Mouse (Mus musculus) spleen, adult 2 months (tissue): ENCODE measurements at regions not wholly inside any gene's neighbourhood (a gene's known extent, or its start where the extent isn't known, plus 50 kb on each side); places are given as distances from the start of the nearest gene placed in this dataset.
A peak's percentile ranks its signal among the peaks of the same experiment; 100 is the strongest.

Experiments
- DNase-seq, 2 experiments: peaks; one replicate each; pipeline versions ENCODE4 v3.0.0 to v3.0.0-alpha.2; 2012 to 2021; ENCODE audit warnings: low spot score in 2 of 2, low read depth in 1 of 2
- H3K27ac ChIP-seq: fragments of 200-500 bp; 2 replicates; pipeline ENCODE4 v1.5.1; 2012; ENCODE audit warnings: low read length, inconsistent platforms; ENCODE audit not compliant: insufficient read depth
- H3K27me3 ChIP-seq: fragments of 200-500 bp; 2 replicates; pipeline ENCODE4 v1.6.1; 2012; ENCODE audit warnings: mild to moderate bottlenecking, moderate library complexity, low read length, inconsistent platforms; ENCODE audit not compliant: control insufficient read depth, insufficient read depth
- H3K36me3 ChIP-seq: fragments of 200-500 bp; 2 replicates; pipeline ENCODE4 v1.6.1; 2012; ENCODE audit warnings: mild to moderate bottlenecking, low read length, inconsistent platforms; ENCODE audit not compliant: control insufficient read depth, insufficient read depth
- H3K4me1 ChIP-seq: fragments of 200-500 bp; 2 replicates; pipeline ENCODE4 v1.6.1; 2011; ENCODE audit warnings: inconsistent platforms; ENCODE audit not compliant: control insufficient read depth, insufficient read depth, insufficient read length
- H3K4me3 ChIP-seq: fragments of 200-500 bp; 2 replicates; pipeline ENCODE4 v1.5.1; 2011; ENCODE audit warnings: mild to moderate bottlenecking, inconsistent platforms; ENCODE audit not compliant: insufficient read depth, insufficient read length; ENCODE audit errors: extremely low read depth
- CTCF ChIP-seq: fragments of 200-500 bp; IDR thresholded peaks from 2 replicates; pipeline ENCODE4 v1.5.1; 2011; ENCODE audit warnings: mild to moderate bottlenecking, inconsistent platforms; ENCODE audit not compliant: insufficient read depth, insufficient read length, insufficient replicate concordance; ENCODE audit errors: extremely low read depth
- POLR2A ChIP-seq: fragments of 200-500 bp; IDR thresholded peaks from 2 replicates; pipeline ENCODE4 v1.6.1; 2011; ENCODE audit warnings: low read depth, low read length, inconsistent platforms
- WGBS: fragments of 180-500 bp; shearing (Covaris S2); methylation state at CpG from one replicate; pipeline ENCODE4 v1.1.7; 2018; 5-methylcytosine and 5-hydroxymethylcytosine counted together

DNA sequence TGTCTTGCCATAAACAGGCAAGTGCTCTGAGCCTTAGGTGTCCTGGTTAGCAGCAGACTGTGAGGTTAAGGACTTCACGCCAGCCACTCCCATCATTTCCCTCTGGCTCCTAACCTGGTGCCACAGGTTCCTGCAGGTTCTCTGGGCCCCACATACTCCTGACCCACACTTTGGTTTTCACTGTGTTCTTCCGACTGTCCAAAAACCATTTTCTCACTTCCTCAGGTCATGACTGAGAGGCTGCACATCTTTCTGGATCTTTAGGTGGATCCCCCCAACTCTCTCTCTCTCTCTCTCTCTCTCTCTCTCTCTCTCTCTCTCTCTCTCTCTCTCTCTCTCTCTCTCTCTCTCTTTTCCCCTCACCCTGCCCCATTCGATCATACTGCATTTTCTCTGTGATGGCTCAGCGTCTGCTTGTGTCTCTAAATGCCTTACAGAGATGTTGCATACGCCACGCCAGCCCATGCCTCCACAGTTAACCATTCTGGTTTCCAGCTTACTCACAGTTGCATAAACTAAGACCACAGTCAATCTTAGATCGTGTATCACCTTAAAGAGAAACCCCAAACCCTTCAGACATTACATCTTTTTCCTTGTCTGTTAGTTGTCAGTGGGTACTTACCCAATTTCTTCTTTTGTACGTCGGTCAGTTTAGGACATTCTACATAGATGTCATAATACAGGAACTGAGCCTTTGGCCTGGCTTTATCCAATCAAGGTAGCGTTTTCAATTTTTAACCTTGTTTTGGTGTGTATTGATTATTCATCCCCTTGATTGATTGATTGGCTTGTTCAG is 112.0 kb upstream of the Zfp217 start:
- no peak overlapping the region for H3K27ac ChIP-seq
- WGBS = 85% methylated on average over 10 of the region's 10 CpGs
- H3K4me1 ChIP-seq = peaks cover 5% of the 10 kb centered on the region; the same call in 1 of the 2 replicates
- H3K4me3 ChIP-seq = no peak overlapping the region
- TF ChIP-seq POLR2A = no peak
- no peak for TF ChIP-seq CTCF
- H3K36me3 ChIP-seq = no peaks in the 10 kb centered on the region
- no peaks in the 10 kb centered on the region for H3K27me3 ChIP-seq
- DNase-seq = no peak

GRCm38 (mm10) chr2:170258367-170258766 is 110.5 kb upstream of the Zfp217 start:
- no peaks in the 10 kb centered on the region for H3K27me3 ChIP-seq
- no peak overlapping the region for H3K4me3 ChIP-seq
- H3K4me1 ChIP-seq = peaks cover 13% of the 10 kb centered on the region; the same call in 1 of the 2 replicates
- TF ChIP-seq POLR2A = no peak
- TF ChIP-seq CTCF = no peak
- H3K36me3 ChIP-seq = no peaks in the 10 kb centered on the region
- DNase-seq = no peak
- H3K27ac ChIP-seq = no peak overlapping the region
- WGBS = 55% methylated on average over 13 of the region's 13 CpGs

- TF ChIP-seq CTCF (no peak), POLR2A (no peak)
- H3K27ac ChIP-seq = no peak overlapping the region
- H3K27me3 ChIP-seq = no peaks in the 10 kb centered on the region
- 85% methylated on average over 5 of the region's 5 CpGs for WGBS
- no peak overlapping the region for H3K4me3 ChIP-seq
- H3K4me1 ChIP-seq = peaks cover 18% of the 10 kb centered on the region; the same call in 1 of the 2 replicates
- DNase-seq = no peak
- no peaks in the 10 kb centered on the region for H3K36me3 ChIP-seq
Observed at GRCm38 (mm10) chr2:170257671-170258235, 109.8 kb upstream of the Zfp217 start.

DNA sequence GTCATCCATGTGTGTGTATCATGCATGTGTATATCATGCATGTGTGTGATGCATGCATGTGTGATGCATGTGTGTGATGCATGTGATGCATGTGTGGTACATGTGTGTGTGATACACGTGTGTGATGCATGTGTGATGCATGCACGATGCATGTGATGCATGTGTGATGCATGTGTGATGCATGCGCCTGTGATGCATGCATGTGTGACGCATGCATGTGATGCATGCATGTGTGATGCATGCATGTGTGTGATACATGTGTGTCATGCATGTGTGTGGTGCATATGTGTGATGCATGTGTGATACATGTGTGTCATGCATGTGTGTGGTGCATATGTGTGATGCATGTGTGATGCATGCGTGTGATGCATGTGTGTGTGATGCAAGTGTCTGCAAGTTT is 108.1 kb upstream of the Zfp217 start:
- Histone ChIP-seq H3K27ac (no peak overlapping the region), H3K4me1 (peaks cover 21% of the 10 kb centered on the region; the same call in 1 of the 2 replicates), H3K4me3 (no peak overlapping the region), H3K27me3 (no peaks in the 10 kb centered on the region), H3K36me3 (no peaks in the 10 kb centered on the region)
- TF ChIP-seq POLR2A (no peak), CTCF (no peak)
- 93% methylated on average over 5 of the region's 5 CpGs for WGBS
- no peak for DNase-seq

- 93% methylated on average over 2 of the region's 2 CpGs for WGBS
- no peaks in the 10 kb centered on the region for H3K36me3 ChIP-seq
- TF ChIP-seq POLR2A = no peak
- no peak for TF ChIP-seq CTCF
- DNase-seq = no peak
- no peaks in the 10 kb centered on the region for H3K27me3 ChIP-seq
- H3K4me3 ChIP-seq = no peak overlapping the region
- H3K27ac ChIP-seq = no peak overlapping the region
- H3K4me1 ChIP-seq = peaks cover 21% of the 10 kb centered on the region; the same call in 1 of the 2 replicates
Observed at GRCm38 (mm10) chr2:170255533-170255932, 107.6 kb upstream of the Zfp217 start.

DNA sequence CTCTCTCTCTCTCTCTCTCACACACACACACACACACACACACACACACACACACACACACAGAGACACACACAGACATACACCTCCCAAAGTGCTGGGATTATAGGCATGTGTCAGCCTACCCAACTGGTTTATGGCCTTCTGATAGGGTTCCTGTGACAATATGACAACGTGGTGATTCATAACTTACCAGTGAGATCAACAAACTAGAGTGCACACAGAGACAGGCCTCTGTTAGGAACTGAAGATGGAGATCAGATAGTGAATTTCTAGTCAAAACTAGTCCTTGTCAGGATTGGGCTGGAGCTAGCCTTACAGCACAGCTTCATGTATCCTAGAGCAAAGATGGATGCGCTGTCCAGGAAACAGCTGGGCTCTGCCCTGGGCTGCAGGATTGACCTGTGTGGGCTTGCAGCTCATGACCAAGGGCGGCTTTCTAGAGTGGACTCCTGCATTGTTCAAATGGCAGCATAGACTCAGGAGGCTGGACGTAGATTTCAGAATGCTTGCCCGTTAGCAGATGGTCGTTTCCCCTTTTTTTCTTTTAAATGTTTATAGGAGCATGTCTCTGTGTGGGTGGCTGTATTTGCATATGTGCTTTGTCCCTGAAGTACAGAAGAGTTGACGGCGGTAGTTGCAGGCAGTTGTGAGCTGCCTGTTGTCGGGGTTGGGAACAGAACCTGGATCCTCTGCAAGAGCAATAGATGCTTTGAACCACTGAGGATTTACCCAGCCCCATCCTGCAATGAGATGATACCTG is 106.0 kb upstream of the Zfp217 start:
- TF ChIP-seq POLR2A (no peak; the same call in 1 of the 2 replicates), CTCF (no peak)
- 36% methylated on average over 9 of the region's 9 CpGs for WGBS
- Histone ChIP-seq H3K27ac (peak overlapping the region; percentile 88), H3K27me3 (no peaks in the 10 kb centered on the region), H3K4me3 (no peak overlapping the region), H3K36me3 (no peaks in the 10 kb centered on the region), H3K4me1 (peaks cover 21% of the 10 kb centered on the region; the same call in 1 of the 2 replicates)
- peak; percentile 41 for DNase-seq
